Comparison of ENCODE assay signal across 8 mouse cellular contexts in the genomic region with DNA sequence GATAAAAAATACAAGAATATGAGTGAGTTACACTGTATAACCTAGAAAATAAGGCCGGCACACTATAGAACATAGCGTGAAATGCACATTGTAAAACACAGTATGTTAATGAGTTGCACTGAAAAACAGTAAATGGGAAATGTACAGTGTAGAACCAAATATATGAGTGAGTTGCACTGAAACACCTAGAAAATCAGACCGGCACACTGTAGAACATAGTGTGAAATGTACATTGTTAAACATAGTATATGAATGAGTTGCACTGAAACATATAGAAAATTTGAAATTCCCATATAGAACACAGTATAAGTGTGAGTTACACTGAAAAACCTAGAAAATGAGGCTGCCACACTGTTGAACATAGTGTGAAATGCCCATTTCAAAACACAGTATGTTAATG.
DNase-seq lines count a peak whose midpoint lies in the region; ATAC-seq and TF ChIP-seq lines count a peak whose summit lies in the region.

No protein-coding gene starts in this region.

- H3K27ac ChIP-seq in forebrain, embryonic 16.5 days (ENCODE audit: low read length), result no peak overlapping the region
- no peak overlapping the region for H3K27ac ChIP-seq in intestine, postnatal 0 days (ENCODE audit: low read depth, low read length)
- no peak overlapping the region for H3K27ac ChIP-seq in stomach, postnatal 0 days (replicated peaks)

- no peak overlapping the region for H3K4me2 ChIP-seq in forebrain, embryonic 16.5 days (ENCODE audit: low read length)
- no peak overlapping the region for H3K4me2 ChIP-seq in intestine, postnatal 0 days (replicated peaks; ENCODE audit: low read depth)
- no peak overlapping the region for H3K4me2 ChIP-seq in stomach, postnatal 0 days (replicated peaks; ENCODE audit: low read depth)

- no peak for TF ChIP-seq CTCF in intestine, postnatal 0 days (IDR thresholded peaks at IDR 0.05; ENCODE audit: low read depth)
- no peak for TF ChIP-seq CTCF in stomach, postnatal 0 days (IDR thresholded peaks at IDR 0.05; ENCODE audit: low read depth)

- ATAC-seq in activated CD4-positive, CD25-positive, alpha-beta regulatory T cell, adult 4 months, result peak; percentile 99
- ATAC-seq in forebrain, embryonic 16.5 days, result peak; percentile 89
- ATAC-seq in intestine, postnatal 0 days, result peak; percentile 100
- ATAC-seq in megakaryocyte progenitor cell, adult 5-6 weeks (replicated peaks; ENCODE audit: poor library complexity), result peak; percentile 98
- peak; percentile 99 for ATAC-seq in stomach, postnatal 0 days (ENCODE audit: low FRiP score, low TSS enrichment)

- H3K9me3 ChIP-seq in forebrain, embryonic 16.5 days (ENCODE audit: control insufficient read depth, low read length), result no peaks in the 10 kb centered on the region
- no peaks in the 10 kb centered on the region for H3K9me3 ChIP-seq in intestine, postnatal 0 days (ENCODE audit: control insufficient read depth)
- H3K9me3 ChIP-seq in stomach, postnatal 0 days (ENCODE audit: control insufficient read depth, low read length), result no peaks in the 10 kb centered on the region

- peak; percentile 3 for DNase-seq in right cerebral cortex, postnatal 14 days
- no peak for DNase-seq in right cerebral cortex, adult 2 months (ENCODE audit: low spot score in 2 of 2)
- DNase-seq in stomach, postnatal 0 days (ENCODE audit: low spot score), result peak; percentile 26
- DNase-seq in layer of hippocampus, adult 9-10 months (ENCODE audit: low spot score), result no peak

- no peak for TF ChIP-seq EP300 in stomach, postnatal 0 days (optimal IDR thresholded peaks at IDR 0.05)

- H3K9ac ChIP-seq in forebrain, embryonic 16.5 days (replicated peaks; ENCODE audit: low read depth, low read length), result no peak overlapping the region
- H3K9ac ChIP-seq in intestine, postnatal 0 days (ENCODE audit: low read depth, low read length), result no peak overlapping the region
- no peak overlapping the region for H3K9ac ChIP-seq in stomach, postnatal 0 days (ENCODE audit: low read length)

- WGBS in forebrain, embryonic 16.5 days, result 77% methylated on average over 3 of the region's 3 CpGs
- WGBS in intestine, postnatal 0 days, result 73% methylated on average over 3 of the region's 3 CpGs
- 76% methylated on average over 3 of the region's 3 CpGs for whole genome bisulfite sequencing in stomach, postnatal 0 days

- H3K4me3 ChIP-seq in forebrain, embryonic 16.5 days (replicated peaks; ENCODE audit: low read length), result no peak overlapping the region
- no peak overlapping the region for H3K4me3 ChIP-seq in intestine, postnatal 0 days (ENCODE audit: low read depth, low read length)
- H3K4me3 ChIP-seq in stomach, postnatal 0 days (ENCODE audit: low read depth, low read length), result no peak overlapping the region

- H3K36me3 ChIP-seq in forebrain, embryonic 16.5 days (ENCODE audit: control insufficient read depth, insufficient read depth), result no peaks in the 10 kb centered on the region
- H3K36me3 ChIP-seq in intestine, postnatal 0 days (ENCODE audit: control insufficient read depth, insufficient read depth), result no peaks in the 10 kb centered on the region
- H3K36me3 ChIP-seq in stomach, postnatal 0 days (ENCODE audit: control insufficient read depth, insufficient read depth, low read length), result no peaks in the 10 kb centered on the region

- no peaks in the 10 kb centered on the region for H3K27me3 ChIP-seq in forebrain, embryonic 16.5 days (replicated peaks; ENCODE audit: control insufficient read depth, insufficient read depth, low read length)
- no peaks in the 10 kb centered on the region for H3K27me3 ChIP-seq in intestine, postnatal 0 days (replicated peaks; ENCODE audit: control insufficient read depth, insufficient read depth, low read length)
- H3K27me3 ChIP-seq in stomach, postnatal 0 days (ENCODE audit: control insufficient read depth, insufficient read depth, low read length), result no peaks in the 10 kb centered on the region

- H3K4me1 ChIP-seq in forebrain, embryonic 16.5 days (replicated peaks; ENCODE audit: control insufficient read depth, insufficient read depth, low read length), result no peaks in the 10 kb centered on the region
- H3K4me1 ChIP-seq in intestine, postnatal 0 days (replicated peaks; ENCODE audit: control insufficient read depth, insufficient read depth, low read length), result no peaks in the 10 kb centered on the region
- H3K4me1 ChIP-seq in stomach, postnatal 0 days (replicated peaks; ENCODE audit: control insufficient read depth, insufficient read depth), result no peaks in the 10 kb centered on the region

Comparison
In these comparisons a context has a peak if more than half of its experiments do, and no peak if none do; other contexts are left out.
1. DNase-seq: peak in right cerebral cortex, postnatal 14 days (single experiment) and stomach, postnatal 0 days (single experiment); none in right cerebral cortex, adult 2 months (0 of 2) and layer of hippocampus, adult 9-10 months (single experiment).
2. Peak in every context shown above with its lines, with median percentiles within 50 percentile points of each other: ATAC-seq.